Mouse (Mus musculus) heart, embryonic 16.5 days (tissue): ENCODE data around the gene Tmem140. TPM values are rescaled to one million over a fixed set of nuclear protein-coding genes. Genes with fewer than 3 reads are reported as not detected.

Experiments
- ATAC-seq: fragments of 200-750 bp; cut with Nextera tagmentation; replicated peaks from 2 replicates; pipeline ENCODE4 v1.8.0; 2017; ENCODE audit warnings: moderate number of reproducible peaks; ENCODE audit not compliant: insufficient read depth, low FRiP score; ENCODE audit errors: extremely low read depth
- H3K27ac ChIP-seq: fragments of 300-500 bp; sonication (generic); 2 replicates; pipeline ENCODE4 v1.5.1; 2014; ENCODE audit warnings: mild to moderate bottlenecking, low read length, control low read depth, moderate library complexity
- H3K27me3 ChIP-seq: fragments of 300-500 bp; sonication (generic); 2 replicates; pipeline ENCODE4 v1.6.1; 2014; ENCODE audit warnings: low read length, mixed read lengths; ENCODE audit not compliant: control insufficient read depth, insufficient read depth
- H3K36me3 ChIP-seq: fragments of 300-500 bp; sonication (generic); 2 replicates; pipeline ENCODE4 v1.6.1; 2014; ENCODE audit not compliant: control insufficient read depth, insufficient read depth
- H3K4me1 ChIP-seq: fragments of 300-500 bp; sonication (generic); 2 replicates; pipeline ENCODE4 v1.6.1; 2014; ENCODE audit warnings: low read length, mixed read lengths; ENCODE audit not compliant: control insufficient read depth, insufficient read depth
- H3K4me2 ChIP-seq: fragments of 300-500 bp; sonication (generic); 2 replicates; pipeline ENCODE4 v1.6.1; 2014; ENCODE audit warnings: low read depth, mild to moderate bottlenecking, control low read depth, low read length
- H3K4me3 ChIP-seq: fragments of 300-500 bp; sonication (generic); 2 replicates; pipeline ENCODE4 v1.5.1; 2014; ENCODE audit warnings: mild to moderate bottlenecking, control low read depth, low read length
- H3K9ac ChIP-seq: fragments of 300-500 bp; sonication (generic); 2 replicates; pipeline ENCODE4 v1.6.1; 2014; ENCODE audit warnings: low read length, control low read depth
- H3K9me3 ChIP-seq: fragments of 300-500 bp; sonication (generic); replicated peaks from 2 replicates; pipeline ENCODE4 v1.6.1; 2016; ENCODE audit warnings: low read length; ENCODE audit not compliant: control insufficient read depth
- WGBS: fragments of 180-500 bp; shearing (Covaris S2); extraction: QIAGEN DNeasy Blood & Tissue Kit; methylation state at CpG from one replicate; pipeline ENCODE4 v1.1.7; 2014; 5-methylcytosine and 5-hydroxymethylcytosine counted together
- polyA plus RNA-seq: library from polyadenylated mRNA; unstranded; fragments of >200 nt; fragmentation: Nextera tagmentation; extraction: Ambion mirVana; gene quantifications from 2 replicates; pipeline ENCODE4 v1.2.1, GENCODE M21; 2015

Tmem140 gene
- polyA plus RNA-seq, 1 experiment from 2014 or later = 2.5 TPM

GRCm38 (mm10) chr6:34866786-34867185 lies 3.8 kb downstream of the Tmem140 start:
- Histone ChIP-seq H3K4me1 (peaks cover 43% of the 10 kb centered on the region), H3K4me2 (no peak overlapping the region), H3K4me3 (no peak overlapping the region), H3K27me3 (no peaks in the 10 kb centered on the region), H3K27ac (peak overlapping the region; percentile 84), H3K9ac (no peak overlapping the region), H3K36me3 (no peaks in the 10 kb centered on the region), H3K9me3 (no peaks in the 10 kb centered on the region)
- WGBS = 69% methylated on average over 8 of the region's 8 CpGs
- ATAC-seq = no peak

GRCm38 (mm10) chr6:34867301-34867994 lies 4.5 kb downstream of the Tmem140 start:
- H3K9ac ChIP-seq = no peak overlapping the region
- ATAC-seq = no peak
- H3K4me1 ChIP-seq = peaks cover 43% of the 10 kb centered on the region
- H3K4me3 ChIP-seq = no peak overlapping the region
- H3K27me3 ChIP-seq = no peaks in the 10 kb centered on the region
- H3K27ac ChIP-seq = no peak overlapping the region
- H3K4me2 ChIP-seq = no peak overlapping the region
- no peaks in the 10 kb centered on the region for H3K9me3 ChIP-seq
- no peaks in the 10 kb centered on the region for H3K36me3 ChIP-seq
- WGBS = 77% methylated on average over 16 of the region's 16 CpGs

GRCm38 (mm10) chr6:34867995-34868350 lies 5.0 kb downstream of the Tmem140 start:
- H3K9ac ChIP-seq = no peak overlapping the region
- 70% methylated on average over 10 of the region's 10 CpGs for WGBS
- no peak overlapping the region for H3K4me3 ChIP-seq
- no peaks in the 10 kb centered on the region for H3K9me3 ChIP-seq
- no peak for ATAC-seq
- peaks cover 40% of the 10 kb centered on the region for H3K4me1 ChIP-seq
- H3K4me2 ChIP-seq = no peak overlapping the region
- H3K27ac ChIP-seq = no peak overlapping the region
- no peaks in the 10 kb centered on the region for H3K36me3 ChIP-seq
- H3K27me3 ChIP-seq = no peaks in the 10 kb centered on the region

- Histone ChIP-seq H3K4me3 (no peak overlapping the region), H3K36me3 (no peaks in the 10 kb centered on the region), H3K27ac (peak overlapping the region; percentile 0), H3K4me1 (peaks cover 36% of the 10 kb centered on the region), H3K4me2 (no peak overlapping the region), H3K27me3 (no peaks in the 10 kb centered on the region), H3K9ac (no peak overlapping the region), H3K9me3 (no peaks in the 10 kb centered on the region)
- 69% methylated on average over 20 of the region's 20 CpGs for WGBS
- no peak for ATAC-seq
Observed at GRCm38 (mm10) chr6:34868507-34869217, 5.7 kb downstream of the Tmem140 start.

GRCm38 (mm10) chr6:34869225-34869915 lies 6.4 kb downstream of the Tmem140 start:
- no peak overlapping the region for H3K4me3 ChIP-seq
- H3K36me3 ChIP-seq = no peaks in the 10 kb centered on the region
- no peaks in the 10 kb centered on the region for H3K9me3 ChIP-seq
- WGBS = 39% methylated on average over 13 of the region's 13 CpGs
- no peaks in the 10 kb centered on the region for H3K27me3 ChIP-seq
- ATAC-seq = no peak
- peaks cover 33% of the 10 kb centered on the region for H3K4me1 ChIP-seq
- H3K9ac ChIP-seq = no peak overlapping the region; the same call in 1 of the 2 replicates
- peak overlapping the region; percentile 29; the same call in 1 of the 2 replicates for H3K4me2 ChIP-seq
- H3K27ac ChIP-seq = peak overlapping the region; percentile 71

- 68% methylated on average over 5 of the region's 5 CpGs for WGBS
- no peak for ATAC-seq
- Histone ChIP-seq H3K36me3 (no peaks in the 10 kb centered on the region), H3K27ac (peak overlapping the region; percentile 71), H3K4me1 (peaks cover 36% of the 10 kb centered on the region), H3K4me2 (no peak overlapping the region), H3K9me3 (no peaks in the 10 kb centered on the region), H3K4me3 (no peak overlapping the region), H3K9ac (peak overlapping the region; percentile 41; the same call in 1 of the 2 replicates), H3K27me3 (no peaks in the 10 kb centered on the region)
Observed at GRCm38 (mm10) chr6:34870136-34870535, 7.2 kb downstream of the Tmem140 start.

- WGBS = 63% methylated on average over 5 of the region's 5 CpGs
- Histone ChIP-seq H3K36me3 (no peaks in the 10 kb centered on the region), H3K27ac (no peak overlapping the region), H3K9ac (no peak overlapping the region), H3K4me2 (no peak overlapping the region), H3K4me1 (peaks cover 36% of the 10 kb centered on the region), H3K27me3 (no peaks in the 10 kb centered on the region), H3K4me3 (no peak overlapping the region), H3K9me3 (no peaks in the 10 kb centered on the region)
- ATAC-seq = no peak
Observed at GRCm38 (mm10) chr6:34870724-34871123, 7.8 kb downstream of the Tmem140 start.

- no peak overlapping the region for H3K27ac ChIP-seq
- no peaks in the 10 kb centered on the region for H3K9me3 ChIP-seq
- ATAC-seq = no peak
- H3K4me2 ChIP-seq = no peak overlapping the region
- H3K36me3 ChIP-seq = no peaks in the 10 kb centered on the region
- no peak overlapping the region for H3K4me3 ChIP-seq
- peaks cover 44% of the 10 kb centered on the region for H3K4me1 ChIP-seq
- no peak overlapping the region for H3K9ac ChIP-seq
- no peaks in the 10 kb centered on the region for H3K27me3 ChIP-seq
- WGBS = 84% methylated on average over 7 of the region's 7 CpGs
Observed at GRCm38 (mm10) chr6:34871929-34872328, 9.0 kb downstream of the Tmem140 start.

GRCm38 (mm10) chr6:34872871-34873270 lies 9.9 kb downstream of the Tmem140 start:
- Histone ChIP-seq H3K4me2 (no peak overlapping the region), H3K9ac (no peak overlapping the region), H3K27ac (no peak overlapping the region), H3K27me3 (no peaks in the 10 kb centered on the region), H3K4me1 (peaks cover 46% of the 10 kb centered on the region), H3K9me3 (no peaks in the 10 kb centered on the region), H3K4me3 (no peak overlapping the region), H3K36me3 (no peaks in the 10 kb centered on the region)
- ATAC-seq = no peak
- 77% methylated on average over 10 of the region's 10 CpGs for WGBS
